Mouse (Mus musculus) liver, embryonic 11.5 days (tissue): Measurements from ENCODE around the gene Adcy7. TPM values are rescaled to one million over a fixed set of nuclear protein-coding genes. Genes with fewer than 3 reads are reported as not detected.

Experiments
- ATAC-seq: fragments of 200-750 bp; cut with Nextera tagmentation; replicated peaks from 2 replicates; pipeline ENCODE4 v1.8.0; 2017; ENCODE audit warnings: moderate number of reproducible peaks, mild to moderate bottlenecking, moderate TSS enrichment, moderate library complexity; ENCODE audit not compliant: low FRiP score
- DNase-seq: peaks from one replicate; pipeline ENCODE4 v3.0.0-alpha.2; 2017; ENCODE audit warnings: low spot score
- H3K27ac ChIP-seq: fragments of 300-500 bp; sonication (generic); 2 replicates; pipeline ENCODE4 v1.5.1; 2014; ENCODE audit warnings: mild to moderate bottlenecking, low read depth, low read length, control low read depth
- H3K27me3 ChIP-seq: fragments of 300-500 bp; sonication (generic); replicated peaks from 2 replicates; pipeline ENCODE4 v1.6.1; 2014; ENCODE audit warnings: low read length, mixed read lengths; ENCODE audit not compliant: control insufficient read depth, insufficient read depth
- H3K36me3 ChIP-seq: fragments of 300-500 bp; sonication (generic); 2 replicates; pipeline ENCODE4 v1.6.1; 2014; ENCODE audit warnings: mild to moderate bottlenecking, low read length, moderate library complexity, mixed read lengths; ENCODE audit not compliant: control insufficient read depth, insufficient read depth
- H3K4me1 ChIP-seq: fragments of 300-500 bp; sonication (generic); replicated peaks from 2 replicates; pipeline ENCODE4 v1.6.1; 2014; ENCODE audit warnings: low read length, mixed read lengths; ENCODE audit not compliant: control insufficient read depth, insufficient read depth
- H3K4me2 ChIP-seq: fragments of 300-500 bp; sonication (generic); 2 replicates; pipeline ENCODE4 v1.6.1; 2014; ENCODE audit warnings: mild to moderate bottlenecking, control low read depth, moderate library complexity
- H3K4me3 ChIP-seq: fragments of 300-500 bp; sonication (generic); 2 replicates; pipeline ENCODE4 v1.5.1; 2014; ENCODE audit warnings: low read depth, low read length, control low read depth
- H3K9ac ChIP-seq: fragments of 300-500 bp; sonication (generic); 2 replicates; pipeline ENCODE4 v1.6.1; 2014; ENCODE audit warnings: low read depth, low read length, control low read depth
- H3K9me3 ChIP-seq: fragments of 300-500 bp; sonication (generic); 2 replicates; pipeline ENCODE4 v1.6.1; 2016; ENCODE audit warnings: low read length, inconsistent platforms, mixed read lengths; ENCODE audit not compliant: control insufficient read depth
- WGBS: fragments of 180-500 bp; shearing (Covaris S2); extraction: QIAGEN DNeasy Blood & Tissue Kit; methylation state at CpG from one replicate; pipeline ENCODE4 v1.1.7; 2014; 5-methylcytosine and 5-hydroxymethylcytosine counted together
- polyA plus RNA-seq: library from polyadenylated mRNA; unstranded; fragments of >200 nt; fragmentation: Nextera tagmentation; extraction: Ambion mirVana; gene quantifications from 2 replicates; pipeline ENCODE4 v1.2.1, GENCODE M21; 2014

The Adcy7 gene
- polyA plus RNA-seq, 1 experiment from 2014 or later: 49.7 TPM

GRCm38 (mm10) chr8:88312966-88313365, 40.8 kb downstream of the Adcy7 start:
- 79% methylated on average over 8 of the region's 8 CpGs for WGBS

DNA sequence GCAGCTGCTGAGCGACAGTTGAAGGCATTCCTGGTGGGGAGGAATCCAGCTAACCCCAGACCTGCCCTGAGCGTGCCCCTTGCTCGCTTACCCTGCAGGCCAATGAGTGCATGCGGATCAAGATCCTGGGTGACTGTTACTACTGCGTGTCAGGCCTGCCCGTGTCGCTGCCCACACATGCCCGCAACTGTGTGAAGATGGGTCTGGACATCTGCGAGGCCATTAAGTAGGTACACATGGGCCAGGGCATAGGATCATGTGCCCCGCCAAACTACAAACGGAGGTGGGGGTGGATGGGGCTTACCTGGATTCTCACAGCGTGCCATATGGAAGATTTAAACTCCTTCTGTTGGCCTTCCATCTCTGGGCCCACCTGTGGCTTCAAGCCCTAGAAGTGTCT, 41.8 kb downstream of the Adcy7 start:
- no peaks in the 10 kb centered on the region for H3K4me1 ChIP-seq
- H3K36me3 ChIP-seq: peaks cover 25% of the 10 kb centered on the region; the same call in 1 of the 2 replicates
- DNase-seq (no peak), ATAC-seq (no peak)
- 91% methylated on average over 12 of the region's 12 CpGs for WGBS
- no peak overlapping the region for H3K27ac ChIP-seq
- no peaks in the 10 kb centered on the region for H3K9me3 ChIP-seq
- H3K4me2 ChIP-seq: no peak overlapping the region
- H3K4me3 ChIP-seq: no peak overlapping the region
- H3K9ac ChIP-seq: no peak overlapping the region
- no peaks in the 10 kb centered on the region for H3K27me3 ChIP-seq

More at GRCm38 (mm10) chr8:88312966-88313365, 40.8 kb downstream of the Adcy7 start:
- Histone ChIP-seq H3K4me3 (no peak overlapping the region), H3K27me3 (no peaks in the 10 kb centered on the region), H3K36me3 (peaks cover 27% of the 10 kb centered on the region; the same call in 1 of the 2 replicates), H3K9me3 (no peaks in the 10 kb centered on the region), H3K4me2 (no peak overlapping the region), H3K4me1 (no peaks in the 10 kb centered on the region), H3K27ac (no peak overlapping the region), H3K9ac (no peak overlapping the region)
- ATAC-seq (no peak), DNase-seq (no peak)

DNA sequence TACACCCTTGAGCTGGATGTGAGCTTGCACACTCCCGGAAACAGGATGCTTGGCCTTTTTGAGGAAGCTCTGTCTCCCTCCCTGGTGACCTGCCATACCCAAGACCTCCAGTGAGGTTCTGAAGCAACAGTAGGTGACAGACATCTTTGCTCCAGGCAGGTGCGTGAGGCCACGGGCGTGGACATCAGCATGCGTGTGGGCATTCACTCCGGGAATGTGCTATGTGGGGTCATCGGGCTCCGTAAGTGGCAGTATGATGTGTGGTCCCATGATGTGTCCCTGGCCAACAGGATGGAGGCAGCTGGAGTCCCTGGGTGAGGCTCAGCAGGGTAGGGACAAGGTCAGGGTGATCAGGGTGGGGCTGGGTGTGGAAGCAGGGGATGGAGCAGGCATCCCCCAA, 43.1 kb downstream of the Adcy7 start:
- Histone ChIP-seq H3K36me3 (peaks cover 30% of the 10 kb centered on the region; the same call in 1 of the 2 replicates), H3K27ac (no peak overlapping the region), H3K27me3 (no peaks in the 10 kb centered on the region), H3K4me3 (no peak overlapping the region), H3K4me1 (no peaks in the 10 kb centered on the region), H3K4me2 (no peak overlapping the region), H3K9me3 (no peaks in the 10 kb centered on the region), H3K9ac (no peak overlapping the region)
- ATAC-seq (no peak), DNase-seq (no peak)
- whole genome bisulfite sequencing: 95% methylated on average over 8 of the region's 8 CpGs

DNA sequence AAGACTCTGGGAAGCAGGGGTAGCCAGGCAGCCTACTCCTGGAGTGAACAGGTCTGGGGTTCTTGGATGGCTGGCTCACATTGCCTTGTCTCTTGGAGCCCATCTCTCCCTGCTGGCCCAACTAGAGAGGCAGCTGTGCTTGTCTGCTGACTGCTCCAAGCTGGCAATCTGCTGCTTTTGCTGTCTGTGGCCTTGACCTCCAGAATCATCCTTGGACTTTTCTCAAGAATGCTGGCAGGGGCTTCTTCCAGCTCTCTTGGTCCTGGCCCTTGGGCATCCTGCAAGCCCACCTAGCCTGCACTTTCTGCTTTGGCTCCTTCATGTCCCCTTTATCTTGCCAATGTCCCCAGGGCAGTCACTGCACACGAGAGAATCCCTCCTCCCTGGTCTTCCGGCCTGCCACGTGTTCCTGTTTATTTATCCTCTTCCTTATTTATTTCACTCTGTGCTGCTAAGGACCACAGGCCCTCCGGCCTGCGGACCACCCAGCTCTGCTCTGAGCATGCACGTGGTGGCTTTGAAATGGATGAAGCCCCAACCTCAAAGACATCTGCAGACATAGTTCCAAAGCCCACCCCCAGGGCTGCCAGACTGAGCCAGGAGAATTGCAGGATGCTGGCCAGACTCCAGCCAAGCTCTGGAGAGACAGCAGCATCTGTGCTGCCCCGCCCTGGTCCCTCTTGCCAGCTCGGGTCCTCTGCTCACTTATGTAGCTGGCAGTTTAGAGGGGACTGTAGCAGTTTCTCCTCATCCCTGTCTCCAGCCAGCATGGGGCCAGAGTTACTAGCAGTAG, 44.1 kb downstream of the Adcy7 start:
- Histone ChIP-seq H3K9ac (no peak overlapping the region), H3K27me3 (no peaks in the 10 kb centered on the region), H3K36me3 (peaks cover 27% of the 10 kb centered on the region; the same call in 1 of the 2 replicates), H3K4me3 (no peak overlapping the region), H3K9me3 (no peaks in the 10 kb centered on the region), H3K27ac (no peak overlapping the region), H3K4me1 (no peaks in the 10 kb centered on the region), H3K4me2 (no peak overlapping the region)
- no peak for DNase-seq
- ATAC-seq: no peak
- 63% methylated on average over 8 of the region's 8 CpGs for WGBS

DNA sequence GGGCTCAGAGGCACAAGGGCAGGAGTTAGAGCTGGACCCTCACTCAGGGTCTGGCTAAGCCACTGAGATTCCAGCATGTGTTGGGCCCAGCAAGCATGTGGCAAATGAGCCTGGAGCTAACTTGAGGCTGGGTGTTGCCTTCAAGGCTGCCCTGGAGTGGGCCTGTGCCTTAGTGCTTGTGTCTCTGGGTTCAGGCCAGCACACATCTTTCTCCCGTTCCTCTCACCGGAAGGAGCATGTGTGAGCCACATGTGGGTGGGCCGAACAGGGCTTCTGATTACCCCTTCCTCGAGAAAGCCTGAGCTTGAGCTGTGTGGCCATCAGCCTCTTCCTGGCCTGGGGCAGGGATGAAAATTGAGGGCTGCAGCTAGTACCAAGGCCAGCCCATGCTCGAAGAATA, 45.1 kb downstream of the Adcy7 start:
- no peaks in the 10 kb centered on the region for H3K9me3 ChIP-seq
- H3K4me2 ChIP-seq: no peak overlapping the region
- WGBS: 87% methylated on average over 5 of the region's 5 CpGs
- H3K4me1 ChIP-seq: no peaks in the 10 kb centered on the region
- no peak overlapping the region for H3K27ac ChIP-seq
- no peak overlapping the region for H3K4me3 ChIP-seq
- H3K36me3 ChIP-seq: peaks cover 27% of the 10 kb centered on the region; the same call in 1 of the 2 replicates
- ATAC-seq: no peak
- no peak for DNase-seq
- H3K9ac ChIP-seq: no peak overlapping the region
- no peaks in the 10 kb centered on the region for H3K27me3 ChIP-seq

DNA sequence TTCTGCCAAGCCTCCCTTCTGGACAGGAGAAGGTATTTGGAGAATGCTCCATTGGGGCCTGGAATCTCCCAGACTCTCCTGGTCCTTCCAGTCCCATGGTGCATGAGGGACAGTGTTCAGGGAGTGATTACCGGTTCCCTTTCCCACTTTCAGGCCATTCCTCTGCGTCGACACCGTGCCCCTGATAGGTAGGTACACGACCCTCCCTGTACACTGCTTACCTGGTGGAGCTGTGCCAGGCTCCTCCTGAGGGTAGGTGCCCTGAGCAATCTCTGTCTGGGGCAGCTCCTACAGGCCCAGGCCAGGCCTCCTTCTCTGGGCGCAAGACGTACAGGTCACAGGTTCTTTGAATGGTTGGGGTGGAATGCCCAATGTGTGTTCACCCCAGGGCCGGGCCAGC, 45.9 kb downstream of the Adcy7 start:
- Histone ChIP-seq H3K4me1 (no peaks in the 10 kb centered on the region), H3K4me2 (no peak overlapping the region), H3K36me3 (peaks cover 25% of the 10 kb centered on the region; the same call in 1 of the 2 replicates), H3K27me3 (no peaks in the 10 kb centered on the region), H3K4me3 (no peak overlapping the region), H3K9me3 (no peaks in the 10 kb centered on the region), H3K9ac (no peak overlapping the region), H3K27ac (no peak overlapping the region)
- ATAC-seq: no peak
- DNase-seq: no peak
- 93% methylated on average over 8 of the region's 8 CpGs for WGBS

- Histone ChIP-seq H3K27ac (no peak overlapping the region), H3K4me1 (no peaks in the 10 kb centered on the region), H3K9me3 (no peaks in the 10 kb centered on the region), H3K4me2 (no peak overlapping the region), H3K36me3 (peaks cover 29% of the 10 kb centered on the region; the same call in 1 of the 2 replicates), H3K4me3 (no peak overlapping the region), H3K27me3 (no peaks in the 10 kb centered on the region), H3K9ac (no peak overlapping the region)
- DNase-seq: no peak
- WGBS: 97% methylated on average over 6 of the region's 6 CpGs
- ATAC-seq: no peak
These were observed 47.9 kb downstream of the Adcy7 start for GRCm38 (mm10) chr8:88320134-88320533.

GRCm38 (mm10) chr8:88321387-88321786, 49.2 kb downstream of the Adcy7 start:
- H3K9me3 ChIP-seq: no peaks in the 10 kb centered on the region
- WGBS: 91% methylated on average over 5 of the region's 5 CpGs
- H3K27me3 ChIP-seq: no peaks in the 10 kb centered on the region
- H3K4me3 ChIP-seq: no peak overlapping the region
- H3K4me2 ChIP-seq: no peak overlapping the region
- peaks cover 38% of the 10 kb centered on the region for H3K36me3 ChIP-seq
- no peak overlapping the region for H3K27ac ChIP-seq
- no peaks in the 10 kb centered on the region for H3K4me1 ChIP-seq
- no peak for DNase-seq
- no peak overlapping the region for H3K9ac ChIP-seq
- ATAC-seq: no peak

DNA sequence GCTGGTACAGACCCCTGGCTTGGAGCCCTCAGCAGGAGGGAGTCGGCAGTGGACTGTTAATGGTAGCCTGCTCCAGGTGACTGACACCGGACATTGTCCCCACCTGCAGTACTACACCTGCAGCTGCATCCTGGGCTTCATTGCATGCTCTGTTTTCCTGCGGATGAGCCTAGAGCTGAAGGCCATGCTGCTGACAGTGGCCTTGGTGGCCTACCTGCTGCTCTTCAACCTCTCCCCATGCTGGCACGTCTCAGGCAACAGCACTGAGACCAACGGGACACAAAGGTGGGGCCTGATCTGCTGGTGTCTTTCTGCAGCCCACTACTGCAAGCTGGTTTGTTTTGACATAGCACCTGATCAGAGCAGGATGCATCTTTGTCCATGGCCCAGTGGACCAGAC, 51.3 kb downstream of the Adcy7 start:
- DNase-seq: peak; percentile 24
- H3K4me3 ChIP-seq: no peak overlapping the region
- no peaks in the 10 kb centered on the region for H3K4me1 ChIP-seq
- peaks cover 48% of the 10 kb centered on the region for H3K36me3 ChIP-seq
- H3K27me3 ChIP-seq: no peaks in the 10 kb centered on the region
- no peak for ATAC-seq
- no peak overlapping the region for H3K4me2 ChIP-seq
- no peaks in the 10 kb centered on the region for H3K9me3 ChIP-seq
- WGBS: 88% methylated on average over 5 of the region's 5 CpGs
- no peak overlapping the region for H3K9ac ChIP-seq
- H3K27ac ChIP-seq: no peak overlapping the region
